Mouse (Mus musculus) CD4-positive, CD25-positive, alpha-beta regulatory T cell (primary cell): ENCODE measurements around the gene Rph3al. TPM values are rescaled to one million over a fixed set of nuclear protein-coding genes. Genes with fewer than 3 reads are reported as not detected.

Source experiments
- polyA plus RNA-seq: library from polyadenylated mRNA; unstranded; fragments of 100-300 nt; shearing (Covaris generic); gene quantifications from one replicate; pipeline ENCODE4 v1.2.1, GENCODE M21; 2017

Rph3al gene
- 8.8 TPM for polyA plus RNA-seq

DNA sequence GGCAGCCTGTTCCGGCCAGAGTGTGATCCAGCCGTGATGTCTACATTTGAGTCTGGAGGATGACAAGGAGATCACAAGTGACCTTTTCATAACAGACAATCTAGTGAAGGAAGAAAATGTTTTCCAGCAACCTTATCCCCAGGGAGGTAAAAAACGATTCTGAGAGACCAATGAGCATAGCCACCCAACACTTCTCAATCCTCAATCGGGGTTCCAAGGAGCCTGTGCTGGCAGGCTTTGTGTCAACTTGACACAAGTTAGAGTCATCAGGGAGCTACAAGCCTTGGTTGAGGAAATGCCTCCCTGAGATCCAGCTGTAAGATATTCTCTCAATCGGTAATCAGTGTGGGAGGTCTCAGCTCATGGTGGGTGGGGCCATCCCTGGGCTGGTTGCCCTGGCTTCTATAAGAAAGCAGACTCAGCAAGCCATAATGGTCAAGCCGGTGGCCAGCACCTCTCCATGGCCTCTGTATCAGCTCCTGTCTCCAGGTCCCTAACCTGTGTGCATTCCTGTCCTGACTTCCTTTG is at the start of gene Rph3al:
Gene Rph3al, minus strand, starts transcription at position 51 of the 528 bp plus-strand sequence.

DNA sequence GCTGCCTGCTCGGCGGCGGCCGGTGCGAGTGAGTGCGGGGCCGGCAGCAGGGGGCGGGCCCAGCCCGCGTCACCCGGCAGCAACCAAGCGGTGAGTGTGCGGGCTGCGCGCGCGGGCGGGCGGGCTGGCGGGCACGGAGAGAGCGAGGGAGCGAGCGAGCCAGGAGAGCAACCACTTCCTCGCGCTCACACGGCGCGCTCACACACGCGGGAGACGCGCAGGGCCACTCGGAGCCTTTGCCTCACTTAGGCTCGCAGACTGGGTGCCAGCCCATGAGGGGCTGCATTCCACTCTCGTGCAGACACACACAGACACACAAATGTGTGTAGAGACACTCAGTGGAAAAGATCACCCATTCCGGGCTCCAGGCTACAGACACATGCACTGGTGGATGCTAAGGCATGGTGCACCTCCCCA is 142.2 kb downstream of the Rph3al start, which contains the start of gene Doc2b:
Gene Doc2b, minus strand, starts transcription at position 21 of the 417 bp plus-strand sequence.

Other genes with a start within 250 kb of the Rph3al start
- 196 TPM for gene Ywhae, start 205.6 kb downstream of the Rph3al start, polyA plus RNA-seq
- gene Doc2b, start 142.4 kb downstream of the Rph3al start, polyA plus RNA-seq = not detected
- gene 1700016K19Rik, start 61.5 kb upstream of the Rph3al start, polyA plus RNA-seq = not detected
- 41.5 TPM for gene Rflnb, start 89.4 kb upstream of the Rph3al start, polyA plus RNA-seq
- gene Vps53, start 241.2 kb upstream of the Rph3al start, polyA plus RNA-seq = 60.2 TPM
- gene Fam57a, start 241.2 kb upstream of the Rph3al start, polyA plus RNA-seq = 3.8 TPM